Mouse (Mus musculus) intestine, embryonic 15.5 days (tissue): ENCODE measurements at regions not wholly inside any gene's neighbourhood (a gene's known extent, or its start where the extent isn't known, plus 50 kb on each side); places are given as distances from the start of the nearest gene placed in this dataset.

Experiments
- ATAC-seq: fragments of 200-750 bp; cut with Nextera tagmentation; 2 replicates; pipeline ENCODE4 v1.8.0; 2017; ENCODE audit warnings: moderate TSS enrichment, moderate library complexity
- H3K27ac ChIP-seq: fragments of 300-500 bp; sonication (generic); 2 replicates; pipeline ENCODE4 v1.5.1; 2015; ENCODE audit warnings: mild to moderate bottlenecking, inconsistent platforms
- H3K27me3 ChIP-seq: fragments of 300-500 bp; sonication (generic); replicated peaks from 2 replicates; pipeline ENCODE4 v1.6.1; 2015; ENCODE audit warnings: inconsistent platforms
- H3K36me3 ChIP-seq: fragments of 300-500 bp; sonication (generic); 2 replicates; pipeline ENCODE4 v1.6.1; 2015; ENCODE audit warnings: inconsistent platforms
- H3K4me1 ChIP-seq: fragments of 300-500 bp; sonication (generic); replicated peaks from 2 replicates; pipeline ENCODE4 v1.6.1; 2015; ENCODE audit warnings: inconsistent platforms
- H3K4me2 ChIP-seq: fragments of 300-500 bp; sonication (generic); replicated peaks from 2 replicates; pipeline ENCODE4 v1.6.1; 2015; ENCODE audit warnings: mild to moderate bottlenecking, inconsistent platforms
- H3K4me3 ChIP-seq: fragments of 300-500 bp; sonication (generic); replicated peaks from 2 replicates; pipeline ENCODE4 v1.5.1; 2015; ENCODE audit warnings: inconsistent platforms
- H3K9ac ChIP-seq: fragments of 300-500 bp; sonication (generic); 2 replicates; pipeline ENCODE4 v1.6.1; 2015; ENCODE audit warnings: inconsistent platforms
- H3K9me3 ChIP-seq: fragments of 300-500 bp; sonication (generic); 2 replicates; pipeline ENCODE4 v1.6.1; 2016; ENCODE audit warnings: inconsistent platforms
- WGBS: fragments of 180-500 bp; shearing (Covaris S2); methylation state at CpG from one replicate; pipeline ENCODE4 v1.1.7; 2015; 5-methylcytosine and 5-hydroxymethylcytosine counted together

DNA sequence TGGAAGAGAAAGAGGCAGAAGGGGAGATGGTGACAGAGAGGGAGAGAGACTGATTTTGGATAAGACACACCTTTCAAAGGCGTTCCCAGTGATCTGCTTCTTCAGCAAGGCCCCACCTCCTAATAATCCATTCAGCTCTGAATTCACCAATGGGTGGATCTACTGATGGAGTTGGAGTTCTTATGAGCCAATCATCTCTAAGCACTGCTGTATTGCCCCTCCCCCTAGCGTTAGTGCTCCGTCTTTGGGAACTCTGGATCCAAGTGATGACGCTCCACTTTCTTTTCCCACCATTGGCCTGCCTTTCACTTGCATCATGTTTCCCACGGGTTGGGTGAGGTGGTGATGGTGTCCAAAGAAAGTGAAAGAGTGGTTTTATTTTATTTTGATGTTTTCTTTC is 87.7 kb upstream of the Lsm14a start:
- H3K4me2 ChIP-seq: no peak overlapping the region
- ATAC-seq: no peak
- WGBS: 64% methylated on average over 5 of the region's 5 CpGs

DNA sequence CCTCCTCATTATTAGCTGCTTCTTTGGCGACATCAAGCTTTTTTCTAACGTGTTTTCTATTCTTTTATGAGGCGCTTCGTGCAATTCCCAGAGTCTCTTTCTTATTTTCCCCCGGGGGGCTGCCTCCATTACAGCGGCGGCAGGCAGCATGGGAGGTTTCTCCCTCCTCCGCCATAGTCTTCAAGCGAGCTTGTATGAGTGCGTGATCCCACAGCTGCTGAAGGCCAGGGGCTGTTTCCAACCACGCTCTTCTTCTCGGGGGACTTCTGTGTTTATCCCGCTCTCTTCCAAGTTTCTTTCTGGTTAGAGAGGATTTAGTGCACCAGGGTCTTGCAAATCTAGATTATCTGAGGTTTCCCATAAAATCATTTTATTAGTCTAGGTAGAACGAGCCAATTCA is 77.9 kb upstream of the Lsm14a start:
- H3K27ac ChIP-seq: no peak overlapping the region
- 59% methylated on average over 14 of the region's 14 CpGs for WGBS

More for the DNA sequence above, 87.7 kb upstream of the Lsm14a start:
- no peaks in the 10 kb centered on the region for H3K4me1 ChIP-seq
- H3K27me3 ChIP-seq: no peaks in the 10 kb centered on the region
- H3K27ac ChIP-seq: no peak overlapping the region
- no peaks in the 10 kb centered on the region for H3K36me3 ChIP-seq
- H3K4me3 ChIP-seq: no peak overlapping the region
- no peak overlapping the region for H3K9ac ChIP-seq
- no peaks in the 10 kb centered on the region for H3K9me3 ChIP-seq

GRCm38 (mm10) chr7:34462069-34462468 is 69.0 kb upstream of the Lsm14a start:
- no peak for ATAC-seq
- Histone ChIP-seq H3K4me2 (no peak overlapping the region), H3K27ac (no peak overlapping the region), H3K9ac (no peak overlapping the region), H3K4me3 (no peak overlapping the region), H3K9me3 (no peaks in the 10 kb centered on the region; the same call in 1 of the 2 replicates), H3K27me3 (no peaks in the 10 kb centered on the region), H3K4me1 (no peaks in the 10 kb centered on the region), H3K36me3 (no peaks in the 10 kb centered on the region)
- WGBS: 63% methylated on average over 9 of the region's 9 CpGs

More for the DNA sequence above, 77.9 kb upstream of the Lsm14a start:
- H3K27me3 ChIP-seq: no peaks in the 10 kb centered on the region
- H3K4me3 ChIP-seq: no peak overlapping the region
- ATAC-seq: no peak
- H3K4me1 ChIP-seq: no peaks in the 10 kb centered on the region
- no peak overlapping the region for H3K4me2 ChIP-seq
- H3K9ac ChIP-seq: no peak overlapping the region
- no peaks in the 10 kb centered on the region for H3K9me3 ChIP-seq
- no peaks in the 10 kb centered on the region for H3K36me3 ChIP-seq

GRCm38 (mm10) chr7:34459834-34460495 is 66.8 kb upstream of the Lsm14a start:
- Histone ChIP-seq H3K27me3 (no peaks in the 10 kb centered on the region), H3K27ac (no peak overlapping the region), H3K4me3 (no peak overlapping the region), H3K4me2 (no peak overlapping the region), H3K4me1 (no peaks in the 10 kb centered on the region), H3K9ac (no peak overlapping the region), H3K9me3 (no peaks in the 10 kb centered on the region; the same call in 1 of the 2 replicates), H3K36me3 (no peaks in the 10 kb centered on the region)
- 75% methylated on average over 3 of the region's 3 CpGs for WGBS
- no peak for ATAC-seq

GRCm38 (mm10) chr7:34458851-34459250 is 65.7 kb upstream of the Lsm14a start:
- no peaks in the 10 kb centered on the region for H3K36me3 ChIP-seq
- 74% methylated on average over 4 of the region's 4 CpGs for WGBS
- H3K9ac ChIP-seq: no peak overlapping the region
- H3K9me3 ChIP-seq: no peaks in the 10 kb centered on the region; the same call in 1 of the 2 replicates
- ATAC-seq: no peak
- no peak overlapping the region for H3K4me2 ChIP-seq
- no peak overlapping the region for H3K4me3 ChIP-seq
- H3K4me1 ChIP-seq: no peaks in the 10 kb centered on the region
- no peaks in the 10 kb centered on the region for H3K27me3 ChIP-seq
- no peak overlapping the region for H3K27ac ChIP-seq

GRCm38 (mm10) chr7:34448364-34448763 is 55.2 kb upstream of the Lsm14a start:
- WGBS: 94% methylated on average over 2 of the region's 2 CpGs
- no peak overlapping the region for H3K9ac ChIP-seq
- ATAC-seq: no peak
- H3K27me3 ChIP-seq: no peaks in the 10 kb centered on the region
- no peak overlapping the region for H3K4me2 ChIP-seq
- H3K27ac ChIP-seq: no peak overlapping the region
- no peaks in the 10 kb centered on the region for H3K4me1 ChIP-seq
- no peaks in the 10 kb centered on the region for H3K36me3 ChIP-seq
- H3K9me3 ChIP-seq: no peaks in the 10 kb centered on the region
- H3K4me3 ChIP-seq: no peak overlapping the region

GRCm38 (mm10) chr7:34444263-34444662 is 51.1 kb upstream of the Lsm14a start:
- Histone ChIP-seq H3K4me3 (no peak overlapping the region), H3K4me1 (no peaks in the 10 kb centered on the region), H3K4me2 (no peak overlapping the region), H3K36me3 (no peaks in the 10 kb centered on the region), H3K27me3 (no peaks in the 10 kb centered on the region), H3K9me3 (no peaks in the 10 kb centered on the region), H3K9ac (no peak overlapping the region), H3K27ac (no peak overlapping the region)
- 54% methylated on average over 17 of the region's 17 CpGs for WGBS
- ATAC-seq: no peak
